Mouse (Mus musculus) kidney, embryonic 16.5 days (tissue): ENCODE results near the gene Dnajc12. TPM values are rescaled to one million over a fixed set of nuclear protein-coding genes. Genes with fewer than 3 reads are reported as not detected.
"Not testable (repeated sequence)": the region's sequence is repeated elsewhere in the genome, so short reads cannot be mapped to it uniquely, and the experiment has no call there.

Source experiments
- ATAC-seq: fragments of 200-750 bp; cut with Nextera tagmentation; 2 replicates; pipeline ENCODE4 v1.8.0; 2017; ENCODE audit warnings: moderate TSS enrichment; ENCODE audit not compliant: low FRiP score, low TSS enrichment
- H3K27ac ChIP-seq: fragments of 300-500 bp; sonication (generic); 2 replicates; pipeline ENCODE4 v1.5.1; 2014; ENCODE audit warnings: low read length
- H3K27me3 ChIP-seq: fragments of 300-500 bp; sonication (generic); 2 replicates; pipeline ENCODE4 v1.6.1; 2014; ENCODE audit warnings: low read length, control low read depth, mixed read lengths; ENCODE audit not compliant: insufficient read depth
- H3K36me3 ChIP-seq: fragments of 300-500 bp; sonication (generic); 2 replicates; pipeline ENCODE4 v1.6.1; 2014; ENCODE audit warnings: low read length, control low read depth, mixed read lengths; ENCODE audit not compliant: insufficient read depth
- H3K4me1 ChIP-seq: fragments of 300-500 bp; sonication (generic); 2 replicates; pipeline ENCODE4 v1.6.1; 2014; ENCODE audit warnings: low read length, control low read depth, mixed read lengths; ENCODE audit not compliant: insufficient read depth
- H3K4me2 ChIP-seq: fragments of 300-500 bp; sonication (generic); replicated peaks from 2 replicates; pipeline ENCODE4 v1.6.1; 2014; ENCODE audit warnings: low read depth, low read length
- H3K4me3 ChIP-seq: fragments of 300-500 bp; sonication (generic); 2 replicates; pipeline ENCODE4 v1.5.1; 2014; ENCODE audit warnings: mild to moderate bottlenecking, low read length
- H3K9ac ChIP-seq: fragments of 300-500 bp; sonication (generic); replicated peaks from 2 replicates; pipeline ENCODE4 v1.6.1; 2014; ENCODE audit warnings: low read length
- H3K9me3 ChIP-seq: fragments of 300-500 bp; sonication (generic); 2 replicates; pipeline ENCODE4 v1.6.1; 2016; ENCODE audit warnings: low read length, control low read depth
- WGBS: fragments of 180-500 bp; shearing (Covaris S2); extraction: QIAGEN DNeasy Blood & Tissue Kit; methylation state at CpG from one replicate; pipeline ENCODE4 v1.1.7; 2014; 5-methylcytosine and 5-hydroxymethylcytosine counted together
- polyA plus RNA-seq: library from polyadenylated mRNA; unstranded; fragments of >200 nt; fragmentation: Nextera tagmentation; extraction: Ambion mirVana; gene quantifications from 2 replicates; pipeline ENCODE4 v1.2.1, GENCODE M21; 2015

Dnajc12 gene
- polyA plus RNA-seq, 1 experiment from 2014 or later = 16.3 TPM

- H3K36me3 ChIP-seq = no peaks in the 10 kb centered on the region
- peak within 1 kb of the TSS; percentile 90 for H3K4me2 ChIP-seq
- H3K4me3 ChIP-seq = peak within 1 kb of the TSS; percentile 61
- H3K9ac ChIP-seq = peak within 1 kb of the TSS; percentile 75
- H3K27ac ChIP-seq = peak within 1 kb of the TSS; percentile 63
- H3K4me1 ChIP-seq = no peaks in the 10 kb centered on the region
- ATAC-seq = 0 out of 2 replicates have a peak, but pooled peaks have one; percentile 6
- no peaks in the 10 kb centered on the region for H3K27me3 ChIP-seq
- 5% methylated on average over 24 of the region's 24 CpGs for whole genome bisulfite sequencing
- no peaks in the 10 kb centered on the region for H3K9me3 ChIP-seq
These were observed 554 bp upstream of the Dnajc12 start, which contains the start of gene Sirt1 for GRCm38 (mm10) chr10:63381498-63382280. TSS of gene Sirt1 (minus strand) at chr10:63381704.

DNA sequence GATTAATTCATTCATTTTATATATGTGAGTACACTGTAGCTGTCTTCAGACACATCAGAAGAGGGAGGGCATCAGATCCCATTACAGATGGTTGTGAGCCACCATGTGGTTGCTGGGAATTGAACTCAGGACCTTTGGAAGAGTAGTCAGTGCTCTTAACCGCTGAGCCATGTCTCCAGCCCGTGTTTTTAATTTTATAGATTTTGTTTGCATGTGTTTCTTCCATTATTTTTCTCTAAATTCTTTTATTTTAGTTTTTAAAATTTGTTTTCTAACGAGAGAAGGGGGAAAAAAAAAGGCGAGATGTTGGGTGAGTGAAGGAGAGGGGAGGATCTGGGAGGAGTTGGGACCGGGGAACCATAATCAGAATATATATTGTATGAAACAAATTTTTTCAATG is 3.7 kb downstream of the Dnajc12 start:
- Histone ChIP-seq H3K4me3 (peak overlapping the region; percentile 69), H3K4me2 (peak overlapping the region; percentile 83), H3K9ac (peak overlapping the region; percentile 71; the same call in 1 of the 2 replicates)
- H3K27me3 ChIP-seq, ATAC-seq, H3K36me3 ChIP-seq, H3K9me3 ChIP-seq, H3K27ac ChIP-seq, H3K4me1 ChIP-seq: not testable (repeated sequence)
- 27% methylated on average over 5 of the region's 5 CpGs for WGBS

DNA sequence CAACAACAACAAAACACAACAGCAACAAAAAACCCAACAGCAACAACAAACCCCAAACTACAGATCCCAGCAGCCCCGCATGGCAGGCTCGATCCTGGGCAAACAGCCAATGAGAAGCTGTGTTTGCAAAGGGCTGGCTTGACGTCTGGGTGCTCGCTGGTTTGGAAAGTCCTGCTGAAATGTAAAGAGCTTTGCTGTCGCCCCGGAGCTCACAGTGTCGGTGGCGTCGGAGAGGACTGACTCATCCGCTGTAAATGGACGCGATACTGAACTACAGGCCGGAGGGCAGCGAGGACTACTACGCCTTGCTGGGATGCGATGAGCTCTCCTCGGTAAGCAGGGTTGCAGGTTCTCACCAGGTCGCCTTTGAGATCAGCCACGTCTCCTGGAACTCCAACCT is 4.2 kb downstream of the Dnajc12 start:
- Histone ChIP-seq H3K4me3 (peak overlapping the region; percentile 69), H3K9me3 (no peaks in the 10 kb centered on the region), H3K27me3 (no peaks in the 10 kb centered on the region), H3K36me3 (no peaks in the 10 kb centered on the region), H3K4me1 (no peaks in the 10 kb centered on the region), H3K4me2 (peak overlapping the region; percentile 83), H3K27ac (peak overlapping the region; percentile 66), H3K9ac (peak overlapping the region; percentile 71)
- 0% methylated on average over 19 of the region's 19 CpGs for WGBS
- ATAC-seq = peak; percentile 81

DNA sequence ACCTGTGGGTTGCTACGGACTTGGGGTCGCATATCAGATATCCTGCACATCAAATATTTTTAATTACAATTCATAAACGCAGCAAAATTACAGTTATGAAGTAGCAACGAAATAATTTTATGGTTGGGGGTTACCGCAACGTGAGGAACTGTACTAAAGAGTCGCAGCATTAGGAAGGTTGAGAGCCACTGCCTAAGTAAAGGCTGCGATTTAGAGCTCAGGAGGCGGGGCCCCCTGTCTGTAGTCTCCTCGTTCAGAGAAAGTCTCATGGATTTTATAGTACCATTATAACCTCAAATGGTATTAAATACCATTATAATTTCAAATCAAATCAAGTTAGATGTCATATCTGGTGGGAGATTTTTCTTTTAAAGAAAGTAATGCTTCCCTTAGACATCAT is 4.7 kb downstream of the Dnajc12 start:
- H3K4me2 ChIP-seq = peak overlapping the region; percentile 83
- peak overlapping the region; percentile 71 for H3K9ac ChIP-seq
- H3K27me3 ChIP-seq = no peaks in the 10 kb centered on the region
- WGBS = 3% methylated on average over 10 of the region's 10 CpGs
- no peaks in the 10 kb centered on the region for H3K36me3 ChIP-seq
- H3K4me3 ChIP-seq = peak overlapping the region; percentile 69
- no peaks in the 10 kb centered on the region for H3K4me1 ChIP-seq
- ATAC-seq = no peak
- H3K27ac ChIP-seq = no peak overlapping the region; the same call in 1 of the 2 replicates
- H3K9me3 ChIP-seq = no peaks in the 10 kb centered on the region

DNA sequence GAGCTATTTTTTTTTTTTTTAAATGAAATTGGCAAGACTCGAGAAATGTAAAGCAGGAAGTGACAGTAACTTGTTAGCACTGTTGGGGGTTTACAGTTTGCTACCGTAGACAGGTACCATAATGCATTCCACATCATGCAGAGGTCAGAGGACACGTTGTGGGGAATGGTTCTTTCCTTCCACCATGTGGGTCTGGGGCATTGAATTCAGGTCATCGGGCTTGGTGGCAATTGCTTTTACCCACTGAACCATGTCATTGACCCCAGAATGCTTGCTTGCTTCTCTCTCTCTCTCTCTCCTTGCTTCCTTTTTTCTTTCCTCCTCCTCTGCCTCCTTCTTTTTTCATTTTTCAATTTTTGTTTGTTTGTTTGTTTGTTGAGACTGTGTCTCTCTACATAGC is 6.7 kb downstream of the Dnajc12 start:
- no peaks in the 10 kb centered on the region for H3K4me1 ChIP-seq
- H3K36me3 ChIP-seq = no peaks in the 10 kb centered on the region
- ATAC-seq = no peak
- H3K4me3 ChIP-seq = no peak overlapping the region
- H3K27me3 ChIP-seq = no peaks in the 10 kb centered on the region
- H3K27ac ChIP-seq = no peak overlapping the region
- WGBS = 48% methylated on average over 4 of the region's 4 CpGs
- H3K9me3 ChIP-seq = no peaks in the 10 kb centered on the region
- no peak overlapping the region for H3K4me2 ChIP-seq
- no peak overlapping the region for H3K9ac ChIP-seq

GRCm38 (mm10) chr10:63396963-63397362 is 14.7 kb downstream of the Dnajc12 start:
- Histone ChIP-seq H3K27me3 (no peaks in the 10 kb centered on the region), H3K9me3 (no peaks in the 10 kb centered on the region; the same call in 1 of the 2 replicates), H3K36me3 (no peaks in the 10 kb centered on the region), H3K4me1 (no peaks in the 10 kb centered on the region), H3K9ac (no peak overlapping the region), H3K4me2 (no peak overlapping the region), H3K4me3 (no peak overlapping the region), H3K27ac (no peak overlapping the region)
- no peak for ATAC-seq
- 88% methylated on average over 10 of the region's 10 CpGs for WGBS

GRCm38 (mm10) chr10:63402731-63403504 is 20.7 kb downstream of the Dnajc12 start:
- H3K4me1 ChIP-seq = no peaks in the 10 kb centered on the region
- H3K9ac ChIP-seq = no peak overlapping the region
- no peaks in the 10 kb centered on the region for H3K9me3 ChIP-seq
- H3K27ac ChIP-seq = no peak overlapping the region
- WGBS = 68% methylated on average over 5 of the region's 5 CpGs
- H3K4me3 ChIP-seq = no peak overlapping the region
- no peak overlapping the region for H3K4me2 ChIP-seq
- no peak for ATAC-seq
- no peaks in the 10 kb centered on the region for H3K27me3 ChIP-seq
- 0 out of 2 replicates have a peak, but pooled peaks cover 3% of the 10 kb centered on the region for H3K36me3 ChIP-seq

GRCm38 (mm10) chr10:63403636-63404035 is 21.4 kb downstream of the Dnajc12 start:
- Histone ChIP-seq H3K27ac (no peak overlapping the region), H3K27me3 (no peaks in the 10 kb centered on the region), H3K9me3 (no peaks in the 10 kb centered on the region), H3K4me3 (no peak overlapping the region), H3K9ac (no peak overlapping the region), H3K4me1 (no peaks in the 10 kb centered on the region), H3K36me3 (0 out of 2 replicates have a peak, but pooled peaks cover 3% of the 10 kb centered on the region), H3K4me2 (no peak overlapping the region)
- WGBS = 68% methylated on average over 2 of the region's 2 CpGs
- ATAC-seq = no peak

- Histone ChIP-seq H3K27ac (no peak overlapping the region), H3K9me3 (no peaks in the 10 kb centered on the region), H3K27me3 (no peaks in the 10 kb centered on the region), H3K4me1 (no peaks in the 10 kb centered on the region), H3K4me2 (no peak overlapping the region), H3K9ac (no peak overlapping the region), H3K36me3 (0 out of 2 replicates have a peak, but pooled peaks cover 3% of the 10 kb centered on the region), H3K4me3 (no peak overlapping the region)
- 66% methylated on average over 16 of the region's 16 CpGs for WGBS
- ATAC-seq = no peak
These were observed 28.1 kb downstream of the Dnajc12 start for GRCm38 (mm10) chr10:63410162-63410956.
